Mouse (Mus musculus) spleen, postnatal 4 days (tissue): ENCODE data around the gene Rptor.
A peak's percentile ranks its signal among the peaks of the same experiment; 100 is the strongest.

Experiments used
- DNase-seq, 2 experiments: peaks; one replicate each; pipeline ENCODE4 v3.0.0; 2022; ENCODE audit warnings: low spot score in 2 of 2

Rptor gene

GRCm38 (mm10) chr11:119933819-119934583 is 331.3 kb downstream of the Rptor start:
- no peak for DNase-seq

GRCm38 (mm10) chr11:119934773-119935172 is 332.1 kb downstream of the Rptor start:
- DNase-seq, result no peak

DNA sequence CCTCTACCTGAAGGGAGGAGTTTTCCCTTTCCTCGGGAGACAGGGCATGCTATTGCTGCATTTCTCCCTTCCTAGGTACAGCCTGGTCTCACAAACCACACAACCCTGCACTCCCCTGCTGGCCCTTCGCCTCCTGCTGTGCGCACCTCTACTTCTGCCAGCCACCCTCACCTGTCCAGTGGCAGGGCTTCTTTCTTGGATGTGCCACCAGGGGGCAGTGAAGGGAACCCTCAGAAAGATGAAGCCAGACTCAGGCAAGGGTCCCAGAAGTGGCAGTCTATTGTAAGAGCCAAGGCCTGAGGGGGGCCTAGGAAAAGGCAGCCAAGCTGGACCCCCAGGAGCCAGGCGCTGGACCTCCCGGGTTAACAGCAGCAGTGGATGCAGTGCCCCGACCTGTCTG is 332.8 kb downstream of the Rptor start:
- DNase-seq, result peak; percentile 64 to 89

DNA sequence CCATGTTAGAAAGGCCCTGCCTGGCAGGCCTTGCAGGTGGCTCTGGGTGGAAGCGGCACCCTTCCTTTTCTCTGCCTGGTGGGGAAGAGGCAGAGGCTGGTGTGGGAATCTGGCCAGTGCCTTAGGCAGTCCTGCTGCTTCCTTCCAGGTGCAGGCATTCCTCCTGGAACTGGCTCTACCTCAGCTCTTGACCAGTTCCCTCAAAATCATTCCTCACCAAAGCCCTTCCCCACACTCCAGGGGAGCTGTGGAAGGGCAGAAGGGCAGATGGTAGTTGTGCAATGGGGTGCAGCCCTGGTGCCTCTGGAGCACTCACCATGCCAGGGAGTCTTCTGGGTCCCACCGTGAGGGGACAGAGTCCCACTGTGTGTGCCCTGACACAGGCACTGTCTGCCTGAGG is 333.8 kb downstream of the Rptor start:
- no peak for DNase-seq

GRCm38 (mm10) chr11:119937216-119937615 is 334.5 kb downstream of the Rptor start:
- no peak for DNase-seq

- DNase-seq, result no peak
Measured at GRCm38 (mm10) chr11:119937772-119938502, 335.2 kb downstream of the Rptor start.

DNA sequence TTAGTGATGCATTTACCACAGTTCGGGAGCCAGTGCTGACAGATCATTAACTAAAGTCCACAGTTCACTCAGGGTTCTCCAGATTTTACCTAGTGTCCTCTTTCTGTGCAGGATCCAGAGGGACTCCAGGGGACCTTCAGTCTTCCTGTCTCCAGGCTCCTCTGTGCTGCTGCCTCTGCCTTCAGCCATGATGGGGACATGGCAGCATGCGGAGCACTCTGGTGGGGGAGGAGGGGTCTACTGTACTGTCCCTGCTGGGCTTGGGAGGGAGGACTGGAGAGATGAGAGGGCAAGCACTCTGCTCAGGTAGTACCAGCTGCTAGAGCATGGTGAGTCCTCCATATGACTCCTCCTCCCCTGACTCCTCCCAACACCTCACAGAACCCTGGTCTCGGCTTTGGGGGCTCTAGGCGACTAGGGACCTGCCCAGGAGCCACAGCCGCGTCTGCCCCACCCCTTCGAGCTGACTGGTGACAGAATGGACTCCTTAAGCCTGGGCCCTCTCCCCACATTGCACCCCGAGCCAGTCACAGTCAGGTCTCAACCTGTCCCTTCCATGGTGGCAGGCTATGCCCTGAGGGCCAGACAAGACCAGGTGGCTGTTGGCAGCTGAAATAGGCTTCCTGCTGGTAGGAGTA is 336.5 kb downstream of the Rptor start:
- DNase-seq, result no peak

DNA sequence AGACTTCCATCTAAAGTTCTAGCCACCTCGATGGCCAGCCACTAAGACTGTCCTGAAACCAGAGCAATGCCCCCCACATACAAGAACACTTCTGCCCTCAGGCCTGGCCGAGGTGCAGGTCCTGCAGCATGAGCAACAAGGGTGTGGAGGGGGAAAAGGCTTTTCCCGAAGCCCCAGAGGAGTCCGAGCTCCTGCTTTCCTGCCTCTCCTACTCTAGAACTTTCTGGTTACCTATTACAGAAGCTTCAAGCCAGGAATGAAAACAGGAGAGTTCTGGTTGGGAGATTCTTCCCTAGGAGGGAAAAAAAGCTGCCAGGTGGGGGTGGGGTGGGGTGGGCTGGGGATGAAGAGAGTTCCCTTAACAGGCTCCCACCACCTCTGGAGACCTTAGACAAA is 337.0 kb downstream of the Rptor start:
- DNase-seq, result no peak

DNA sequence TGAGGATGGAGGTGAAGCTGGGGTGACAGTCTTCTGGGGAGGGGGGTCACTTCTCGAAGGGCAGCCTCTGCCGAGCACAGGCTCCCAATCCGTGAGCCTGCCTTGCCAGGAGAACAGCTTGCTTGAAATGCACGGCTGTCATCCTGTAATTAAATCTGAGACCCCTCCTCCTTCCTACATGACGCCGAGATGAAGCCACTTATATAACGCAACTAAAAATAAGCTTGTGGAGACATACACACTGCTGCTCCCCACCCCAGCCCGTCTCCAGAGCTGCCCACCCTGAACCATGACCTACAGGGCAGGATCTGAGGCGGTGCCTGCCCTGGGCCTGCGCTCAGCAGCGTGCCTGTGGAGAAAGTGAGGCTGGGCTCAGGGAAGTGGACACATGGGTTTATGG is 337.4 kb downstream of the Rptor start:
- no peak for DNase-seq

DNA sequence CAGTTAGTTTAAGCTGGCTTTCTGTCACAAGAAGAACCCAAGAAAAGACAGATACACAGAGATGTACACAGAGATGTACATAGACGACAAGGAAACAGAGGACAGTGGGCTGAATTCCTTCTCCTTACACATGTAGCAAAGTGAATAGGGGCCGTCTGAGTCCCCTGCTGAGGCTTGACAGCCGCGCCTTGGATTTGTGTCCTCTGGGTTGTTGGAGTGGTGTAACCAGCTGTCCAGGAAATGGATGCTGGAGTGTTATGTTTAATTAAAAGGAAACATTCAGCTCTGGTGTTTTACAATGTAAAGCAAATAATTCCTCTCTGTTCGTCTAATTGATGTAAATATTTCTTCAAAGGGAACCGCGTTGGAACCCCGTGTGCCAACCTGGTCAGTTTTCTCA is 339.1 kb downstream of the Rptor start:
- no peak for DNase-seq

GRCm38 (mm10) chr11:119942201-119942726 is 339.6 kb downstream of the Rptor start:
- peak in 1 of 2 experiments; percentile 77 for DNase-seq

- DNase-seq, result peak; percentile 98 to 99
Measured at GRCm38 (mm10) chr11:119942727-119943427, 340.2 kb downstream of the Rptor start, which contains the start of gene Baiap2. Gene Baiap2 (plus strand): TSS chr11:119942763.

- peak; percentile 33 to 81 for DNase-seq
Measured at GRCm38 (mm10) chr11:119943428-119943988, 340.8 kb downstream of the Rptor start.

- no peak for DNase-seq
Measured at GRCm38 (mm10) chr11:119945343-119945742, 342.6 kb downstream of the Rptor start.

- DNase-seq, result no peak
Measured at GRCm38 (mm10) chr11:119947426-119947825, 344.7 kb downstream of the Rptor start.

GRCm38 (mm10) chr11:119947897-119948296 is 345.2 kb downstream of the Rptor start:
- no peak for DNase-seq

GRCm38 (mm10) chr11:119948305-119948704 is 345.6 kb downstream of the Rptor start:
- DNase-seq, result no peak

DNA sequence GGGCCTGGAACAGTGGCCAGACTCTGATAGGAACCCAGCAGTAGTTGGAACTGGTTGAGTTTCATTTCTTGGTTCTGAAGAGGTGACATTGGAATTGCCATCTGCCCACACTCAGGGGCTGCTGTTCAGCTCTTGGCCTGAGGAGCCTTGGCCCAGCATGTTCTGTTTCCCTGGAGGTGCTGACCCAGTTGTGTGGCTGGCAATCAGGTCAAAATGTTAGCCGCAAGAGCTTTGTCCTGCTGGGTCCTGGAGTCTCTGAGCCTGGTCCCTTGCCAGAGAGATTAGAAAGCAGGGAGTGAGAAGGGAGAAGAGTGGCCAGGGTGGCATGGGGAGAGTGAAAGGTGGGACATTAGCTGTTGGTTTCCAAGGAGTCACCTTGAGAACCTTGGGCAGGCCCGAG is 346.1 kb downstream of the Rptor start:
- DNase-seq, result no peak
